Mouse (Mus musculus) ES-Bruce4 (cell line): Measurements from ENCODE around the gene Ptms.

ENCODE experiments used
- CTCF ChIP-seq: IDR thresholded peaks from one replicate; pipeline ENCODE4 v1.8.1; 2011; ENCODE audit warnings: low read depth, low read length
- EP300 ChIP-seq: IDR thresholded peaks from 2 replicates; pipeline ENCODE4 v1.6.1; 2011; ENCODE audit warnings: low read depth, low read length; ENCODE audit not compliant: insufficient read depth
- POLR2A ChIP-seq: IDR thresholded peaks from one replicate; pipeline ENCODE4 v1.8.1; 2011; ENCODE audit warnings: low read length; ENCODE audit not compliant: insufficient read depth

DNA sequence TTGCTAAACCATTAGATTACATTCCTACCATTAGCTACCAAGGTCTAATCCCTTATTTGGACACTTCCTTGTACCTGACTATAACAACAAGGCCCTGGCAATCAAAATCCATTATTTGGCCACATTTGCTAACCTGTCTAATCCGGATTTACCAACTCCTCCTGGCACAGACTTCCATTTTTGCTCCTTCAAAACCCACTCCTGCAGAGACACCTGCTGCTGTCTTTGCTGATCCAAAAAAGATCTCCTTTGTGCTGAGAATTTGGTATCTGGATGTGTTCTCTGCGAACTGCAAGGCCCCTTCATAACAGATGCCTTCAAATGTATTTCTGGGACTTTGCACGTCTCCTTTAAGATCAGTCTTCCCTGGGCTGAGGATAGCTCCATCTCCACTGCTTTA is 23.6 kb upstream of the Ptms start:
- TF ChIP-seq CTCF, result no peak
- TF ChIP-seq EP300, result no peak
- no peak for TF ChIP-seq POLR2A
